ENCODE assay signal across 8 mouse cellular contexts in the genomic region with DNA sequence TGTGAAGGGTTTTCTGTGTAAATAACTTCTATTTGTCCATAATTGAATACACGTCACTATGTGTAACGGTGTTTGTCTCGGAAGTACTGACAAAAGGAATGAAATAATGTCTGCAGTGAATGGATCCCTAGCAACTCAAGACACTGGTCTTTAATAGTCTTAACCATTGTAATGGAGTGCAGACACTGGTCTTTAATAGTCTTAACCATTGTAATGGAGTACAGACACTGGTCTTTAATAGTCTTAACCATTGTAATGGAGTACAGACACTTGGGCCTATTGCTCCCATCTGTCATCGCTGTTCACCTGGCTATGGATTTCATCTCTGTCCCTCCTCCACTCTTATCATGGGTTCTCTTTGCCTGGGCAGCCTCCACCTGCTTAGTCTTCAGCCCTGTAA. TPM values are rescaled to one million over a fixed set of nuclear protein-coding genes. Genes with fewer than 3 reads are reported as not detected.
DNase-seq lines count a peak whose midpoint lies in the region; ATAC-seq and TF ChIP-seq lines count a peak whose summit lies in the region.

No protein-coding gene starts in this region.

- H3K36me3 ChIP-seq in lung, postnatal 0 days (ENCODE audit: insufficient read depth, low read length), result no peaks in the 10 kb centered on the region
- H3K36me3 ChIP-seq in neural tube, embryonic 13.5 days, result no peaks in the 10 kb centered on the region

- H3K27me3 ChIP-seq in lung, postnatal 0 days (replicated peaks; ENCODE audit: insufficient read depth, low read length), result no peaks in the 10 kb centered on the region
- H3K27me3 ChIP-seq in neural tube, embryonic 13.5 days, result 0 out of 2 replicates have a peak, but pooled peaks cover 4% of the 10 kb centered on the region

- H3K9ac ChIP-seq in lung, postnatal 0 days (replicated peaks; ENCODE audit: low read depth), result no peak overlapping the region
- H3K9ac ChIP-seq in neural tube, embryonic 13.5 days, result no peak overlapping the region

- H3K4me3 ChIP-seq in lung, postnatal 0 days (ENCODE audit: low read depth, low read length), result no peak overlapping the region
- no peak overlapping the region for H3K4me3 ChIP-seq in neural tube, embryonic 13.5 days

- H3K9me3 ChIP-seq in lung, postnatal 0 days (ENCODE audit: low read length), result no peaks in the 10 kb centered on the region
- H3K9me3 ChIP-seq in neural tube, embryonic 13.5 days, result no peaks in the 10 kb centered on the region

- peak; percentile 92 for DNase-seq in lung, postnatal 0 days (ENCODE audit: low spot score)
- no peak for DNase-seq in lung, postnatal 10 days
- DNase-seq in embryo, embryonic 10.5 days (ENCODE audit: low spot score), result peak; percentile 87
- DNase-seq in left cerebral cortex, adult 18-20 months (ENCODE audit: low spot score in 2 of 2), result no peak
- DNase-seq in B cell, adult 2 months, result no peak
- DNase-seq in kidney, adult 8-10 months, result no peak

- 87% methylated on average over 4 of the region's 4 CpGs for WGBS in lung, postnatal 0 days
- WGBS in neural tube, embryonic 13.5 days, result 82% methylated on average over 4 of the region's 4 CpGs

- H3K4me1 ChIP-seq in lung, postnatal 0 days (ENCODE audit: insufficient read depth, low read depth, low read length), result no peaks in the 10 kb centered on the region
- no peaks in the 10 kb centered on the region for H3K4me1 ChIP-seq in neural tube, embryonic 13.5 days (replicated peaks)

- no peak overlapping the region for H3K27ac ChIP-seq in lung, postnatal 0 days (ENCODE audit: low read length)
- H3K27ac ChIP-seq in neural tube, embryonic 13.5 days (replicated peaks), result no peak overlapping the region

- peak; percentile 100 for ATAC-seq in lung, postnatal 0 days
- peak; percentile 95 for ATAC-seq in inflammation-experienced regulatory T-cells, adult 6 months
- ATAC-seq in neural tube, embryonic 13.5 days (ENCODE audit: low read depth), result peak; percentile 100

- no peak for TF ChIP-seq CTCF in lung, postnatal 0 days (IDR thresholded peaks at IDR 0.05)

- H3K4me2 ChIP-seq in lung, postnatal 0 days (replicated peaks; ENCODE audit: low read depth, low read length), result no peak overlapping the region
- H3K4me2 ChIP-seq in neural tube, embryonic 13.5 days, result no peak overlapping the region

- TF ChIP-seq EP300 in lung, postnatal 0 days (IDR thresholded peaks at IDR 0.05), result no peak

RNA-seq across cellular contexts. Expression of a gene that starts 53.2 kb away (rescaled TPM):
- 15.8 and 18.6 TPM in 2 replicates for polyA plus RNA-seq in lung, postnatal 0 days (2015; fragmentation: Nextera tagmentation; extraction: Ambion mirVana)
- 1 to 10 TPM; 1.2 to 1.5 (median 1.5) TPM for polyA plus RNA-seq in inflammation-experienced regulatory T-cells, adult 6 months (2017; shearing (Covaris generic))
- polyA plus RNA-seq in neural tube, embryonic 13.5 days (2015; fragmentation: Nextera tagmentation; extraction: Ambion mirVana), result 49.2 and 51.0 TPM in 2 replicates
- 10 to 100 TPM; 42.3 to 47.3 TPM for total RNA-seq in left cerebral cortex, adult 18-20 months (2021)

Comparison
In these comparisons a context has a peak if more than half of its experiments do, and no peak if none do; other contexts are left out.
1. DNase-seq: peak in lung, postnatal 0 days (single experiment) and embryo, embryonic 10.5 days (single experiment); none in lung, postnatal 10 days (single experiment), left cerebral cortex, adult 18-20 months (0 of 2), B cell, adult 2 months (0 of 2) and kidney, adult 8-10 months (0 of 2).
2. Peak in every context shown above with its lines, with median percentiles within 50 percentile points of each other: ATAC-seq.